Mouse (Mus musculus): ENCODE data around the gene Rad51b.
A peak's percentile ranks its signal among the peaks of the same experiment; 100 is the strongest.

Rad51b gene

GRCm38 (mm10) chr12:79806990-79807389 lies 509.9 kb downstream of the Rad51b start:
- Histone ChIP-seq H3K27me3 (ENCODE audit: insufficient read depth, low read length) (no peaks in the 10 kb centered on the region), H3K4me1 (replicated peaks; ENCODE audit: low read depth, low read length) (peaks cover 64% of the 10 kb centered on the region)
- TF ChIP-seq CTCF (conservative IDR thresholded peaks at IDR 0.05; ENCODE audit: low read length) (no peak), NANOG (IDR thresholded peaks at IDR 0.05; ENCODE audit: borderline replicate concordance, low read length) (no peak)

GRCm38 (mm10) chr12:79807410-79807847 lies 510.3 kb downstream of the Rad51b start:
- Histone ChIP-seq H3K4me3 (replicated peaks; ENCODE audit: low read length) (peak overlapping the region; percentile 56), H3K4me1 (replicated peaks; ENCODE audit: low read depth, low read length) (peaks cover 66% of the 10 kb centered on the region), H3K9me3 (ENCODE audit: low read length) (no peaks in the 10 kb centered on the region), H3K27me3 (ENCODE audit: insufficient read depth, low read length) (no peaks in the 10 kb centered on the region), H3K36me3 (ENCODE audit: insufficient read depth, low read length) (no peaks in the 10 kb centered on the region)
- TF ChIP-seq NANOG (IDR thresholded peaks at IDR 0.05; ENCODE audit: borderline replicate concordance, low read length) (no peak), CTCF (conservative IDR thresholded peaks at IDR 0.05; ENCODE audit: low read length) (no peak), POU5F1 (IDR thresholded peaks at IDR 0.05; ENCODE audit: borderline replicate concordance, low read length) (no peak)

More at GRCm38 (mm10) chr12:79806990-79807389, 509.9 kb downstream of the Rad51b start:
- Histone ChIP-seq H3K36me3 (ENCODE audit: insufficient read depth, low read length) (no peaks in the 10 kb centered on the region), H3K4me3 (replicated peaks; ENCODE audit: low read length) (peak overlapping the region; percentile 56), H3K9me3 (ENCODE audit: low read length) (no peaks in the 10 kb centered on the region)

DNA sequence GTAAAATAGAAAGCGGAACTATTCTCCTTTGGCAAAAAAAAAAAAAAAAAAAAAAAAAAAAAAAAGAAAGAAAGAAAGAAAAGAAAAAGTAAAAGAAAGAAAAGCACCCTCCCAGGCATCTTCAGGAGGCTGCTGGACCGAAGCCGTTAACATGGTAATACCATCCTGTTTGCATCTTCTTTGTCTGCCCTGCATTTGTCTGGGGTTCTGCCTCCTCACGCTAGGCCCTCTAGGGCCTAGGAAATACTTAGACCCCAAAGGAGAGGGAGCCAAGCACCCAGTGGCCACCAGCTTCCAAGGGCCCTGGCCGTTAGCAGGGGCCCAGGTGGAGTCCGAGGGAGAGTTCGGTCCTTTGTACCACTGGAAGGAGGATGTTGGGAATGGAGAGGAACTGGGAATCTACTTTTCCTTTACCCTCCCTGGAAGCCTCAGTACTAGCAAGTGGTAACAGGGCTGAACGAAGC lies 510.9 kb downstream of the Rad51b start:
- Histone ChIP-seq H3K36me3 (ENCODE audit: insufficient read depth, low read length) (no peaks in the 10 kb centered on the region), H3K9me3 (ENCODE audit: low read length) (no peaks in the 10 kb centered on the region), H3K4me1 (replicated peaks; ENCODE audit: low read depth, low read length) (peaks cover 72% of the 10 kb centered on the region), H3K27me3 (ENCODE audit: insufficient read depth, low read length) (no peaks in the 10 kb centered on the region), H3K4me3 (replicated peaks; ENCODE audit: low read length) (peak overlapping the region; percentile 56)
- no peak for TF ChIP-seq POU5F1 (IDR thresholded peaks at IDR 0.05; ENCODE audit: borderline replicate concordance, low read length)
- TF ChIP-seq CTCF (conservative IDR thresholded peaks at IDR 0.05; ENCODE audit: low read length) = no peak
- TF ChIP-seq NANOG (IDR thresholded peaks at IDR 0.05; ENCODE audit: borderline replicate concordance, low read length) = no peak

GRCm38 (mm10) chr12:79808426-79809398 lies 511.6 kb downstream of the Rad51b start:
- no peak for TF ChIP-seq NANOG (IDR thresholded peaks at IDR 0.05; ENCODE audit: borderline replicate concordance, low read length)
- TF ChIP-seq POU5F1 (IDR thresholded peaks at IDR 0.05; ENCODE audit: borderline replicate concordance, low read length) = no peak
- no peak; the same call in 1 of the 2 replicates for TF ChIP-seq CTCF (conservative IDR thresholded peaks at IDR 0.05; ENCODE audit: low read length)
- Histone ChIP-seq H3K4me3 (replicated peaks; ENCODE audit: low read length) (peak overlapping the region; percentile 56), H3K27me3 (ENCODE audit: insufficient read depth, low read length) (no peaks in the 10 kb centered on the region)

DNA sequence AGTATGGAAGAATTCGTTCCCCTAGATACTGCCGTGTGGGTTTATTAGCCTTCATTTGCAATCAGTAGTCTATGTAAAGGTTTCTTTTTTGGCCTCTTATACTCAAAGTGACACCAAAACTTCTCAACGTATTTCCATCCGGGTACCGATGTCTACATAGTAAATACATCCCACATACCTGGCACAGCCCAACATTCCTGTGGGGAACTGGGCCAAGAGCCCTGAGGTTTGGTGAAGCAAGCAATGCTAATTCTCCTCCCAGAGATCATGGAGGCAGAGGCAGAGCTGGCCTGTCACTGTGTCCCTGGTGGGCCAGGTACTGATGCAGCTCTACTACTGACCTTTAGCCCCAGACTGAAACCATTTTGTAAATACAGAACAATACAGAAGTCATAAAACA lies 512.4 kb downstream of the Rad51b start:
- TF ChIP-seq POU5F1 (IDR thresholded peaks at IDR 0.05; ENCODE audit: borderline replicate concordance, low read length) (no peak), NANOG (IDR thresholded peaks at IDR 0.05; ENCODE audit: borderline replicate concordance, low read length) (no peak), CTCF (conservative IDR thresholded peaks at IDR 0.05; ENCODE audit: low read length) (no peak)
- Histone ChIP-seq H3K9me3 (ENCODE audit: low read length) (no peaks in the 10 kb centered on the region), H3K27me3 (ENCODE audit: insufficient read depth, low read length) (no peaks in the 10 kb centered on the region), H3K4me1 (replicated peaks; ENCODE audit: low read depth, low read length) (peaks cover 75% of the 10 kb centered on the region), H3K36me3 (ENCODE audit: insufficient read depth, low read length) (no peaks in the 10 kb centered on the region), H3K4me3 (replicated peaks; ENCODE audit: low read length) (no peak overlapping the region)

More at GRCm38 (mm10) chr12:79808426-79809398, 511.6 kb downstream of the Rad51b start:
- H3K36me3 ChIP-seq (ENCODE audit: insufficient read depth, low read length) = no peaks in the 10 kb centered on the region
- no peaks in the 10 kb centered on the region for H3K9me3 ChIP-seq (ENCODE audit: low read length)
- peaks cover 75% of the 10 kb centered on the region for H3K4me1 ChIP-seq (replicated peaks; ENCODE audit: low read depth, low read length)

DNA sequence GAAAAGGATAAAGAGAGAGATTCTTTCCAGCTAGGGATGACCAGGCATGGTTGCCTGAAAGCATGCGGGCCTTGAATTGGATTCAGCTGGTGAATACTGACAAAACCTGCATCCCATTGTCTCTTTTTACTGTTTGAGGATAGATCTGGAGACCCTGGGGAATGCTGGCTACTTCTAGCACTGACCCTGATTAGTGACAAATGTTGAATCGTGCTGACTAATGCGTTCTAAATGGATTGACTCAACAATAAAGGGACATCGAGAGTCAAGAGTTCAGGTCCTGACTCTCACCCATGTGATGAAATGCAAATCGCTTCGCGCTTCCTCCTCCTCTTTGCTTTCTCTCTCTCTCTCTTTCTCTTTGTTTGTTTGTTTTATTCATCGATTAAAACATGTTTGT lies 515.3 kb downstream of the Rad51b start:
- Histone ChIP-seq H3K4me3 (replicated peaks; ENCODE audit: low read length) (no peak overlapping the region), H3K36me3 (ENCODE audit: insufficient read depth, low read length) (no peaks in the 10 kb centered on the region), H3K27me3 (ENCODE audit: insufficient read depth, low read length) (no peaks in the 10 kb centered on the region), H3K4me1 (replicated peaks; ENCODE audit: low read depth, low read length) (peaks cover 49% of the 10 kb centered on the region), H3K9me3 (ENCODE audit: low read length) (no peaks in the 10 kb centered on the region)
- TF ChIP-seq CTCF (conservative IDR thresholded peaks at IDR 0.05; ENCODE audit: low read length) = no peak

DNA sequence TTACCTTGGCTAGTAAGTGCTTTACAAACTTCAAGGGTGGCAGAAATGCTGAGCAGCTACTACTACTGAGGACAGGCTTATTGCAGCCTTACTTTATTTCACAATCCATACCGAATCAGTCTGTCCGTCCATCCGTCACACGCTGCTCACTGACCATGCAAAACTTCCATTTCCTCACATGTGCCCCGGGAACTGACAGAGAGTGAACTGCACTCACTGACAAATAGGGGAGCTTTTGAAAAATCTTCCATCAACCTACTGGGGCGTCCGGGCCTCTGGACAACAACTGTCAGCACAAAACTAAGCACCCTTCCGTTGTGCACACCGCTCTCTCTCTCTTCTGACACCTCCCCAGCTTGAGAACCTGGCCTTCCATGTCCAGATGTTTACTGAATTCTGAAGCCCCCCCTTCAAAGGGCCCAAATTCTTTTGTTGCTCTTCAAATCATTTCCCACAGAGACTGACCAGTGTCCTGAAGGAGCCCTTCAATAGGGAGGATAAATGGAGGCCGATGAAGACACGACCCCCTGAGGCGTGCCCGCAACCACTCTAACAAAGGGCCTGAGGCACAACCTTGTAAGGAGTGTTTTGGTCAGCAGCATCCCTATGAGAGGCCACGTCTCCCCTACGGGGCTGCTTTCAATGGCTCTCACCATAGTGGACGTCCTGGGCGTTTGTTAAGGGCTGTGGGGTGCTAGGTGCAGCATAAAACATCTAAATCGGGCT lies 515.9 kb downstream of the Rad51b start:
- Histone ChIP-seq H3K4me1 (replicated peaks; ENCODE audit: low read depth, low read length) (peaks cover 45% of the 10 kb centered on the region), H3K27me3 (ENCODE audit: insufficient read depth, low read length) (peaks cover 5% of the 10 kb centered on the region; the same call in 1 of the 2 replicates), H3K9me3 (ENCODE audit: low read length) (no peaks in the 10 kb centered on the region), H3K36me3 (ENCODE audit: insufficient read depth, low read length) (no peaks in the 10 kb centered on the region), H3K4me3 (replicated peaks; ENCODE audit: low read length) (no peak overlapping the region)
- TF ChIP-seq NANOG (IDR thresholded peaks at IDR 0.05; ENCODE audit: borderline replicate concordance, low read length) (no peak), CTCF (conservative IDR thresholded peaks at IDR 0.05; ENCODE audit: low read length) (no peak), POU5F1 (IDR thresholded peaks at IDR 0.05; ENCODE audit: borderline replicate concordance, low read length) (no peak)

DNA sequence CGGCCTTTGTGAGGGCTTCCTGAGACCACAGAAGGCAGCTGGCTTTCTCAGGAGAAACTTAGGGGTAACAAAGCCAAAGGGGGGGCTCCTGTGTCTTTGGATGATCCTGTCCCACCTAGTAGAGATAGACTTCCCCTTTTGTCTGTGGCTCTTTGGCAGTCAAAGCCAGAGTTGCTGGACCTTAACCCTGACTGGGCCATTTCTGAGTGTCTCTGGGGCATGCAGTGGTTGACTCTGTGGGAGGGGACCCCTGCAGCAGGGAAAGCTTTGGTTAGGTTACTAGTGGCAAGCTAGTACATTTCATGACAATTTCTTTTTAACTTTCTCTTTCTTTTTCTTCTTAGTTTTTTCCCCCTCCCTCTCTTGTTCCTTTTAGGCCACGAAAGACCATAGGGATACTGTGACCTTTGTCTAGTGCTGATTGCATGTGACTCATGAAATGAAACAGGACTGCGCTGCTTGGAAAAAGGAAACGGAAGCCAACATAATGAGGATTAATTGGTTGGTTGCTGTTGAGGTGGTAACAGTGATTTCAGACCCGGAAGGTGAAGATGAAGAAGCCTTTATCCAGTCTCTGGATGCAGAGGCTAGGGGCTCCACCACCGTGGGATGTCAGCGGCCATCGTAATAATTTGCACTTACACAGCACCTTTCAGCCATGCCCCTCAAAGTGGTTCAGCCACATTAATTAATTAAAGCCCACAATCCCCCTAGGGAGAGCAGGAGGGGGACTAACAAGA lies 516.7 kb downstream of the Rad51b start:
- Histone ChIP-seq H3K27me3 (ENCODE audit: insufficient read depth, low read length) (peaks cover 10% of the 10 kb centered on the region), H3K4me1 (replicated peaks; ENCODE audit: low read depth, low read length) (peaks cover 38% of the 10 kb centered on the region), H3K36me3 (ENCODE audit: insufficient read depth, low read length) (no peaks in the 10 kb centered on the region), H3K9me3 (ENCODE audit: low read length) (no peaks in the 10 kb centered on the region), H3K4me3 (replicated peaks; ENCODE audit: low read length) (no peak overlapping the region)
- TF ChIP-seq NANOG (IDR thresholded peaks at IDR 0.05; ENCODE audit: borderline replicate concordance, low read length) = no peak
- no peak for TF ChIP-seq CTCF (conservative IDR thresholded peaks at IDR 0.05; ENCODE audit: low read length)
- TF ChIP-seq POU5F1 (IDR thresholded peaks at IDR 0.05; ENCODE audit: borderline replicate concordance, low read length) = no peak

All from E14TG2a.4 (cell line).